Mouse (Mus musculus): ENCODE data around the gene Akap11. TPM values are rescaled to one million over a fixed set of nuclear protein-coding genes. Genes with fewer than 3 reads are reported as not detected.

Akap11 gene
- polyA plus RNA-seq, 1 experiment from 2014 or later, result 7.1 TPM

- Histone ChIP-seq H3K36me3 (ENCODE audit: control insufficient read depth, insufficient read depth) (no peaks in the 10 kb centered on the region), H3K4me1 (replicated peaks; ENCODE audit: control insufficient read depth, insufficient read depth, low read length) (no peaks in the 10 kb centered on the region), H3K27me3 (replicated peaks; ENCODE audit: control insufficient read depth, insufficient read depth, low read length) (no peaks in the 10 kb centered on the region), H3K4me3 (ENCODE audit: low read depth, low read length) (no peak overlapping the region), H3K9me3 (ENCODE audit: control insufficient read depth) (no peaks in the 10 kb centered on the region), H3K9ac (ENCODE audit: low read depth, low read length) (no peak overlapping the region), H3K27ac (ENCODE audit: low read depth, low read length) (no peak overlapping the region), H3K4me2 (replicated peaks; ENCODE audit: low read depth) (no peak overlapping the region)
- TF ChIP-seq CTCF (IDR thresholded peaks at IDR 0.05; ENCODE audit: low read depth), result no peak
- 84% methylated on average over 12 of the region's 12 CpGs for WGBS
- ATAC-seq, result no peak
Observed at GRCm38 (mm10) chr14:78448017-78448416, 88.6 kb downstream of the Akap11 start.

- H3K9ac ChIP-seq (ENCODE audit: low read depth, low read length), result no peak overlapping the region
- no peak overlapping the region for H3K4me3 ChIP-seq (ENCODE audit: low read depth, low read length)
- no peaks in the 10 kb centered on the region for H3K4me1 ChIP-seq (replicated peaks; ENCODE audit: control insufficient read depth, insufficient read depth, low read length)
- 80% methylated on average over 3 of the region's 3 CpGs for WGBS
- no peak for TF ChIP-seq CTCF (IDR thresholded peaks at IDR 0.05; ENCODE audit: low read depth)
- H3K4me2 ChIP-seq (replicated peaks; ENCODE audit: low read depth), result no peak overlapping the region
- H3K36me3 ChIP-seq (ENCODE audit: control insufficient read depth, insufficient read depth), result no peaks in the 10 kb centered on the region
- no peaks in the 10 kb centered on the region for H3K27me3 ChIP-seq (replicated peaks; ENCODE audit: control insufficient read depth, insufficient read depth, low read length)
- H3K27ac ChIP-seq (ENCODE audit: low read depth, low read length), result no peak overlapping the region
- no peaks in the 10 kb centered on the region for H3K9me3 ChIP-seq (ENCODE audit: control insufficient read depth)
- ATAC-seq, result no peak
Observed at GRCm38 (mm10) chr14:78447542-78447941, 89.1 kb downstream of the Akap11 start.

Other genes starting within 250 kb of the Akap11 start
- gene Tnfsf11, start 228.8 kb downstream of the Akap11 start, polyA plus RNA-seq (2015; fragmentation: Nextera tagmentation; extraction: Ambion mirVana), result 0.10 and 0.26 TPM in 2 replicates
- gene Dgkh, start 196.0 kb upstream of the Akap11 start, polyA plus RNA-seq (2015; fragmentation: Nextera tagmentation; extraction: Ambion mirVana), result 0.94 and 0.99 TPM in 2 replicates